Mouse (Mus musculus): Measurements from ENCODE around the gene 4933411K16Rik.

DNA sequence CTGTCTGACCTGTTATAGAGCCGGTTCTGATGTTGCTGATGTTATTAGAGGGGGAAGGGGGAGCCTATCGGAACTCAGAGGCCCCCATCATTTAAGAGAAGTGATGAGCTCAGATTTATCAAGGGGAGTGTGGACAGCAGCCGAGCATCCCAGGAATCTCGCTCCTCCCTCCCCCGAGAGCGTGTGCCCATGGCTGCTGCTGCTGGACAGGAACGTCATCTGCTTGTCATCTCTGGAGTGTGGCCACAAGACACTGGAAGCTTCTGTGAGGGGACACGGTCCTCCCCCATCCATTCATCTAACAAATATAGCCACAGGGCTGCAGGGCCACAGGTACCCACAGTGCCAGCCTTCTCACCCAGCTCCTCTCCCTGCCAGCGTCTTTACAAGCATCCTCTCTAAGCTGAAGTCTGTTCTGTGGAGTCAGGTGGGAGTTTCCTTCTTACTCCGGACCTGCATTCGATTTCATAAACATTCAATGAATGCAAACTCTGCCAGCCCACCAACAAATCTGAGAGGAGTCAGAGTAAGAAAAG lies 14.8 kb upstream of the 4933411K16Rik start:
- TF ChIP-seq POLR2A (IDR thresholded peaks at IDR 0.05; ENCODE audit: control insufficient read depth, low read depth, low read length) (no peak), CTCF (IDR thresholded peaks at IDR 0.05; ENCODE audit: control insufficient read depth, insufficient read depth, insufficient replicate concordance, low read depth, low read length) (no peak)

Data from testis, adult 2 months (tissue).